1 mouse cellular context compared by ENCODE assay signal in the genomic region with DNA sequence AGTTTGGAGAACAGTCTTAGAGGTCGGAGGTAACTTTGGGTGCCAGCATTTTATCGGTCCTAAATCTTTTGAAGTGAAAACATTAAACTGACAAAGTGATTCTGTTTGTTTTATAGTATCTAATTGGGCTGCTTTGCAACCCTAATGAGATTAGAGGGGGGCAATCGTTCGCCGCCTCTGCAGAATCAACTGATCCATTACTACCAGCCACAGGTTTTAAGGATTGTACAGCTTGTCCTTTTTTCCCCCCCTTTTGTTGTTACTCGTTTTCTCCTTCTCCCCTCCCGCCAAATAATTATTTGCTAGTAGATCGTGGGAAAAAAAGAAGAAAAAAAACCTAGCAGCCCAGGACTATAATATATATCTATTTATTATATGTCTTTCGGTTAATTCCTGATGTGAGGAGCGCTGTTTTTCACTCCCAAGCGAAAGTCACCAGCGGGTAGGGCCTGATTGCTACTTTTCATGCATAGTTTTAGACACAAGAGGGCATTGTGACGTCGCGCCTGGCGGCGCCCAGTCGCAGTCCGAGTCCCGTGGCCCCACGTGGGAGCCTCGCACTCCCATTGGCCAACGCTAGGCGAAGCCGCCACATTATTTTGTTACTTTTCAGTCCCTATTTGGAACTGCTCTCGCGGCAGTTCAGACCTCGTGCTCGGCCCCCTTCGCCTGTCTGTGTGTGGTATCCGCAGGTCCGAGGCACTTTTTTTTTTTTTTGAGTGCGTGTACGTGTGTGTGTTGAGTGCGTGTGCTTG.
TF ChIP-seq lines count a peak whose summit lies in the region.

A gene (plus strand): TSS at position 612 of the 755 bp plus-strand sequence.

TF ChIP-seq in CH12.LX, 34 proteins besides CTCF, POLR2A, EP300 and RAD21 (continued from another document):
- TF ChIP-seq MXI1 (IDR thresholded peaks at IDR 0.05; ENCODE audit: low read depth, low read length) (peak; percentile 92), CHD1 (IDR thresholded peaks at IDR 0.05; ENCODE audit: low read depth, low read length) (no peak), IRF4 (IDR thresholded peaks at IDR 0.05; ENCODE audit: low read depth, low read length) (peak; percentile 58; the same call in 1 of the 2 replicates), RCOR1 (conservative IDR thresholded peaks at IDR 0.05; ENCODE audit: low read depth, low read length) (no peak), NELFE (IDR thresholded peaks at IDR 0.05; ENCODE audit: low read depth, low read length) (peak; percentile 76), MAX (IDR thresholded peaks at IDR 0.05; ENCODE audit: low read length) (peak; percentile 99), GABPA (IDR thresholded peaks at IDR 0.05; ENCODE audit: insufficient replicate concordance, low read depth, low read length) (no peak), USF2 (conservative IDR thresholded peaks at IDR 0.05; ENCODE audit: low read depth, low read length) (peak; percentile 17; the same call in 1 of the 2 replicates), JUND (conservative IDR thresholded peaks at IDR 0.05; ENCODE audit: low read depth, low read length) (no peak), UBTF (IDR thresholded peaks at IDR 0.05; ENCODE audit: low read depth, low read length) (no peak), JUN (IDR thresholded peaks at IDR 0.05; ENCODE audit: insufficient read depth, low read depth, low read length) (no peak), KAT2A (IDR thresholded peaks at IDR 0.05; ENCODE audit: insufficient replicate concordance, low read length) (0 out of 2 replicates have a peak, but pooled peaks have one; percentile 39), NRF1 (IDR thresholded peaks at IDR 0.05; ENCODE audit: low read depth, low read length) (no peak; the same call in 1 of the 2 replicates), SIN3A (IDR thresholded peaks at IDR 0.05; ENCODE audit: low read length) (no peak; the same call in 1 of the 2 replicates), ZMIZ1 (IDR thresholded peaks at IDR 0.05; ENCODE audit: low read depth, low read length) (peak; percentile 78), MAZ (IDR thresholded peaks at IDR 0.05; ENCODE audit: low read depth, low read length) (no peak; the same call in 1 of the 2 replicates), HCFC1 (IDR thresholded peaks at IDR 0.05; ENCODE audit: low read depth, low read length) (no peak), TBP (conservative IDR thresholded peaks at IDR 0.05; ENCODE audit: low read depth, low read length) (0 out of 2 replicates have a peak, but pooled peaks have one; percentile 58), TCF12 (IDR thresholded peaks at IDR 0.05; ENCODE audit: low read depth, low read length) (peak; percentile 83), MEF2A (IDR thresholded peaks at IDR 0.05; ENCODE audit: borderline replicate concordance, low read depth, low read length) (peak; percentile 86), ZC3H11A (IDR thresholded peaks at IDR 0.05; ENCODE audit: low read depth, low read length) (no peak), E2F4 (IDR thresholded peaks at IDR 0.05; ENCODE audit: insufficient replicate concordance, low read depth, low read length) (no peak)
